Mouse (Mus musculus) midbrain, embryonic 13.5 days (tissue): ENCODE data around the gene Auts2. TPM values are rescaled to one million over a fixed set of nuclear protein-coding genes. Genes with fewer than 3 reads are reported as not detected.

Experiments
- ATAC-seq: fragments of 200-750 bp; cut with Nextera tagmentation; 2 replicates; pipeline ENCODE4 v1.8.0; 2017; ENCODE audit warnings: mild to moderate bottlenecking, moderate TSS enrichment, moderate library complexity
- H3K27ac ChIP-seq: fragments of 300-500 bp; sonication (generic); 2 replicates; pipeline ENCODE4 v1.5.1; 2015; ENCODE audit warnings: inconsistent platforms, mild to moderate bottlenecking, moderate library complexity
- H3K27me3 ChIP-seq: fragments of 300-500 bp; sonication (generic); 2 replicates; pipeline ENCODE4 v1.6.1; 2015; ENCODE audit warnings: mild to moderate bottlenecking, inconsistent platforms
- H3K36me3 ChIP-seq: fragments of 300-500 bp; sonication (generic); 2 replicates; pipeline ENCODE4 v1.6.1; 2015; ENCODE audit warnings: mild to moderate bottlenecking, inconsistent platforms
- H3K4me1 ChIP-seq: fragments of 300-500 bp; sonication (generic); replicated peaks from 2 replicates; pipeline ENCODE4 v1.6.1; 2015; ENCODE audit warnings: inconsistent platforms
- H3K4me2 ChIP-seq: fragments of 300-500 bp; sonication (generic); replicated peaks from 2 replicates; pipeline ENCODE4 v1.6.1; 2015; ENCODE audit warnings: moderate library complexity, mild to moderate bottlenecking, inconsistent platforms
- H3K4me3 ChIP-seq: fragments of 300-500 bp; sonication (generic); replicated peaks from 2 replicates; pipeline ENCODE4 v1.5.1; 2015; ENCODE audit warnings: mild to moderate bottlenecking, inconsistent platforms
- H3K9ac ChIP-seq: fragments of 300-500 bp; sonication (generic); replicated peaks from 2 replicates; pipeline ENCODE4 v1.6.1; 2015; ENCODE audit warnings: mild to moderate bottlenecking, inconsistent platforms
- H3K9me3 ChIP-seq: fragments of 300-500 bp; sonication (generic); 2 replicates; pipeline ENCODE4 v1.6.1; 2016; ENCODE audit warnings: mild to moderate bottlenecking, inconsistent platforms
- WGBS: fragments of 180-500 bp; shearing (Covaris S2); methylation state at CpG from one replicate; pipeline ENCODE4 v1.1.7; 2015; 5-methylcytosine and 5-hydroxymethylcytosine counted together
- polyA plus RNA-seq: library from polyadenylated mRNA; unstranded; fragments of >200 nt; fragmentation: Nextera tagmentation; extraction: Ambion mirVana; gene quantifications from 2 replicates; pipeline ENCODE4 v1.2.1, GENCODE M21; 2015

The Auts2 gene
- polyA plus RNA-seq, 1 experiment from 2014 or later = 76.2 TPM

GRCm38 (mm10) chr5:131729456-131729855 lies 813.7 kb downstream of the Auts2 start:
- H3K4me1 ChIP-seq = peaks cover 26% of the 10 kb centered on the region
- H3K4me2 ChIP-seq = no peak overlapping the region
- H3K4me3 ChIP-seq = no peak overlapping the region
- no peak overlapping the region for H3K27ac ChIP-seq
- no peak overlapping the region for H3K9ac ChIP-seq
- H3K9me3 ChIP-seq = no peaks in the 10 kb centered on the region
- ATAC-seq = no peak
- no peaks in the 10 kb centered on the region for H3K36me3 ChIP-seq
- WGBS = 91% methylated on average over 4 of the region's 4 CpGs
- H3K27me3 ChIP-seq = peaks cover 3% of the 10 kb centered on the region; the same call in 1 of the 2 replicates

- Histone ChIP-seq H3K27ac (no peak overlapping the region), H3K4me3 (no peak overlapping the region), H3K27me3 (peaks cover 3% of the 10 kb centered on the region; the same call in 1 of the 2 replicates), H3K36me3 (no peaks in the 10 kb centered on the region), H3K9ac (no peak overlapping the region), H3K4me1 (peaks cover 19% of the 10 kb centered on the region), H3K4me2 (no peak overlapping the region), H3K9me3 (no peaks in the 10 kb centered on the region)
- ATAC-seq = no peak
- 94% methylated on average over 4 of the region's 4 CpGs for WGBS
Observed at GRCm38 (mm10) chr5:131727909-131728308, 815.2 kb downstream of the Auts2 start.

- Histone ChIP-seq H3K4me1 (peaks cover 28% of the 10 kb centered on the region), H3K4me2 (no peak overlapping the region), H3K27ac (no peak overlapping the region), H3K4me3 (no peak overlapping the region), H3K9ac (no peak overlapping the region), H3K36me3 (no peaks in the 10 kb centered on the region), H3K27me3 (peaks cover 3% of the 10 kb centered on the region; the same call in 1 of the 2 replicates), H3K9me3 (no peaks in the 10 kb centered on the region)
- ATAC-seq = no peak
- WGBS = 97% methylated on average over 1 of the region's 1 CpGs
Observed at GRCm38 (mm10) chr5:131724508-131724907, 818.6 kb downstream of the Auts2 start.

- H3K9ac ChIP-seq = no peak overlapping the region
- no peaks in the 10 kb centered on the region for H3K36me3 ChIP-seq
- no peak for ATAC-seq
- peaks cover 3% of the 10 kb centered on the region; the same call in 1 of the 2 replicates for H3K27me3 ChIP-seq
- H3K27ac ChIP-seq = 0 out of 2 replicates have a peak overlapping the region, but pooled peaks have one; percentile 35
- no peaks in the 10 kb centered on the region for H3K9me3 ChIP-seq
- H3K4me2 ChIP-seq = no peak overlapping the region
- peaks cover 33% of the 10 kb centered on the region for H3K4me1 ChIP-seq
- WGBS = 41% methylated on average over 6 of the region's 6 CpGs
- no peak overlapping the region for H3K4me3 ChIP-seq
Observed at GRCm38 (mm10) chr5:131722791-131723190, 820.4 kb downstream of the Auts2 start.

GRCm38 (mm10) chr5:131722361-131722760 lies 820.8 kb downstream of the Auts2 start:
- H3K36me3 ChIP-seq = no peaks in the 10 kb centered on the region
- H3K4me2 ChIP-seq = no peak overlapping the region
- 51% methylated on average over 4 of the region's 4 CpGs for WGBS
- peaks cover 36% of the 10 kb centered on the region for H3K4me1 ChIP-seq
- no peak for ATAC-seq
- peaks cover 3% of the 10 kb centered on the region; the same call in 1 of the 2 replicates for H3K27me3 ChIP-seq
- no peak overlapping the region for H3K4me3 ChIP-seq
- H3K27ac ChIP-seq = peak overlapping the region; percentile 35; the same call in 1 of the 2 replicates
- H3K9ac ChIP-seq = no peak overlapping the region
- no peaks in the 10 kb centered on the region for H3K9me3 ChIP-seq

GRCm38 (mm10) chr5:131718013-131718412 lies 825.1 kb downstream of the Auts2 start:
- ATAC-seq = peak; percentile 41; the same call in 1 of the 2 replicates
- WGBS = 49% methylated on average over 13 of the region's 13 CpGs
- Histone ChIP-seq H3K9ac (no peak overlapping the region), H3K4me3 (no peak overlapping the region), H3K4me2 (no peak overlapping the region), H3K9me3 (no peaks in the 10 kb centered on the region), H3K27ac (peak overlapping the region; percentile 79), H3K27me3 (no peaks in the 10 kb centered on the region), H3K4me1 (peaks cover 44% of the 10 kb centered on the region), H3K36me3 (peaks cover 6% of the 10 kb centered on the region; the same call in 1 of the 2 replicates)

- peak; percentile 77 for ATAC-seq
- H3K27me3 ChIP-seq = no peaks in the 10 kb centered on the region
- peaks cover 38% of the 10 kb centered on the region for H3K4me1 ChIP-seq
- peaks cover 6% of the 10 kb centered on the region; the same call in 1 of the 2 replicates for H3K36me3 ChIP-seq
- H3K9ac ChIP-seq = no peak overlapping the region
- no peak overlapping the region for H3K4me3 ChIP-seq
- H3K9me3 ChIP-seq = no peaks in the 10 kb centered on the region
- WGBS = 42% methylated on average over 19 of the region's 19 CpGs
- H3K27ac ChIP-seq = peak overlapping the region; percentile 79
- 0 out of 2 replicates have a peak overlapping the region, but pooled peaks have one; percentile 4 for H3K4me2 ChIP-seq
Observed at GRCm38 (mm10) chr5:131717359-131717965, 825.7 kb downstream of the Auts2 start.

- peaks cover 6% of the 10 kb centered on the region; the same call in 1 of the 2 replicates for H3K36me3 ChIP-seq
- H3K4me2 ChIP-seq = no peak overlapping the region
- H3K27me3 ChIP-seq = no peaks in the 10 kb centered on the region
- no peak overlapping the region for H3K9ac ChIP-seq
- 87% methylated on average over 5 of the region's 5 CpGs for WGBS
- H3K27ac ChIP-seq = no peak overlapping the region
- ATAC-seq = no peak
- H3K9me3 ChIP-seq = no peaks in the 10 kb centered on the region
- H3K4me3 ChIP-seq = no peak overlapping the region
- H3K4me1 ChIP-seq = peaks cover 31% of the 10 kb centered on the region
Observed at GRCm38 (mm10) chr5:131714979-131715378, 828.2 kb downstream of the Auts2 start.

GRCm38 (mm10) chr5:131712441-131712840 lies 830.7 kb downstream of the Auts2 start:
- H3K4me3 ChIP-seq = no peak overlapping the region
- peaks cover 13% of the 10 kb centered on the region for H3K4me1 ChIP-seq
- no peak for ATAC-seq
- WGBS = 68% methylated on average over 2 of the region's 2 CpGs
- no peaks in the 10 kb centered on the region for H3K27me3 ChIP-seq
- no peaks in the 10 kb centered on the region for H3K9me3 ChIP-seq
- H3K4me2 ChIP-seq = no peak overlapping the region
- H3K9ac ChIP-seq = no peak overlapping the region
- no peak overlapping the region for H3K27ac ChIP-seq
- peaks cover 6% of the 10 kb centered on the region; the same call in 1 of the 2 replicates for H3K36me3 ChIP-seq

- ATAC-seq = no peak
- H3K27ac ChIP-seq = no peak overlapping the region
- H3K9me3 ChIP-seq = no peaks in the 10 kb centered on the region
- H3K4me3 ChIP-seq = no peak overlapping the region
- no peak overlapping the region for H3K9ac ChIP-seq
- peaks cover 5% of the 10 kb centered on the region for H3K4me1 ChIP-seq
- WGBS = 77% methylated on average over 5 of the region's 5 CpGs
- H3K36me3 ChIP-seq = peaks cover 6% of the 10 kb centered on the region; the same call in 1 of the 2 replicates
- no peaks in the 10 kb centered on the region for H3K27me3 ChIP-seq
- H3K4me2 ChIP-seq = no peak overlapping the region
Observed at GRCm38 (mm10) chr5:131711474-131712129, 831.5 kb downstream of the Auts2 start.

- H3K36me3 ChIP-seq = peaks cover 6% of the 10 kb centered on the region; the same call in 1 of the 2 replicates
- no peak for ATAC-seq
- H3K27me3 ChIP-seq = no peaks in the 10 kb centered on the region
- no peak overlapping the region for H3K4me3 ChIP-seq
- H3K27ac ChIP-seq = no peak overlapping the region
- H3K4me1 ChIP-seq = no peaks in the 10 kb centered on the region; the same call in 1 of the 2 replicates
- 77% methylated on average over 8 of the region's 8 CpGs for WGBS
- no peak overlapping the region for H3K4me2 ChIP-seq
- H3K9me3 ChIP-seq = no peaks in the 10 kb centered on the region
- no peak overlapping the region for H3K9ac ChIP-seq
Observed at GRCm38 (mm10) chr5:131710735-131711473, 832.2 kb downstream of the Auts2 start.

GRCm38 (mm10) chr5:131707471-131707870 lies 835.7 kb downstream of the Auts2 start:
- WGBS = 84% methylated on average over 7 of the region's 7 CpGs
- Histone ChIP-seq H3K9me3 (no peaks in the 10 kb centered on the region), H3K27me3 (no peaks in the 10 kb centered on the region), H3K4me3 (no peak overlapping the region), H3K4me2 (no peak overlapping the region), H3K27ac (no peak overlapping the region), H3K36me3 (no peaks in the 10 kb centered on the region; the same call in 1 of the 2 replicates), H3K4me1 (no peaks in the 10 kb centered on the region; the same call in 1 of the 2 replicates), H3K9ac (no peak overlapping the region)
- ATAC-seq = no peak
